Mouse (Mus musculus) small intestine, adult 2 months (tissue): Measurements from ENCODE around the gene Arv1.

ENCODE experiments used
- CTCF ChIP-seq: fragments of 200-500 bp; IDR thresholded peaks from 2 replicates; pipeline ENCODE4 v1.5.1; 2012; ENCODE audit warnings: low read depth, mild to moderate bottlenecking, control low read depth, inconsistent platforms, low read length, moderate library complexity, mixed read lengths; ENCODE audit not compliant: insufficient replicate concordance, insufficient read length; ENCODE audit errors: extremely low read depth
- POLR2A ChIP-seq: fragments of 200-500 bp; IDR thresholded peaks from 2 replicates; pipeline ENCODE4 v1.6.1; 2012; ENCODE audit warnings: low read depth, mild to moderate bottlenecking, control low read depth, inconsistent platforms, low read length, moderate library complexity

GRCm38 (mm10) chr8:124724301-124724700 lies 2.4 kb downstream of the Arv1 start:
- TF ChIP-seq POLR2A, result no peak
- TF ChIP-seq CTCF, result no peak
